Mouse (Mus musculus): Measurements from ENCODE around the gene Pth2.

DNA sequence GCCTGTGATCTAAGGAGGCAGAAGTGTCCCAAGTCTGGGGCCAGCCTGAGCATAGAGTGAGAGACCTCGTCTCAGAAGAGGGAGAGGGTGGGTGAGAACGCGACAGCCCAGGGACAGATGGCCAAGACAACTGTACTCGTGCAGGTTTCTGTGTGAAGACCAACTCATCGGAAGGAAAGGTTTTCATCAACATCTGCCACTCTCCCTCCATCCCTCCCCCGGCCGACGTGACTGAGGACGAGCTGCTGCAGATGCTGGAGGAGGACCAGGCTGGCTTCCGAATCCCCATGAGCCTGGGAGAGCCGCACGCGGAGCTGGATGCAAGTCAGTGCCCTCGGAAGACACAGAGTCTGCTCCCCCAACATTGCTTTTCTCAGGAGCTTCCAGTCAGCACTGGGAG is 23.3 kb upstream of the Pth2 start:
- TF ChIP-seq POLR2A (IDR thresholded peaks at IDR 0.05; ENCODE audit: control insufficient read depth, low read depth, low read length): no peak
- no peak for TF ChIP-seq CTCF (IDR thresholded peaks at IDR 0.05; ENCODE audit: control insufficient read depth, insufficient read depth, insufficient replicate concordance, low read depth, low read length)

All from testis, adult 2 months (tissue).